Mouse (Mus musculus) stomach, postnatal 0 days (tissue): ENCODE results near the gene Rnf141.

ENCODE experiments used
- CTCF ChIP-seq: IDR thresholded peaks from 2 replicates; pipeline ENCODE4 v1.5.1; 2016; ENCODE audit warnings: antibody characterized with exemption, low read depth, mild to moderate bottlenecking, moderate library complexity
- EP300 ChIP-seq: optimal IDR thresholded peaks from 2 replicates; pipeline ENCODE3; 2016; ENCODE audit warnings: antibody characterized with exemption

DNA sequence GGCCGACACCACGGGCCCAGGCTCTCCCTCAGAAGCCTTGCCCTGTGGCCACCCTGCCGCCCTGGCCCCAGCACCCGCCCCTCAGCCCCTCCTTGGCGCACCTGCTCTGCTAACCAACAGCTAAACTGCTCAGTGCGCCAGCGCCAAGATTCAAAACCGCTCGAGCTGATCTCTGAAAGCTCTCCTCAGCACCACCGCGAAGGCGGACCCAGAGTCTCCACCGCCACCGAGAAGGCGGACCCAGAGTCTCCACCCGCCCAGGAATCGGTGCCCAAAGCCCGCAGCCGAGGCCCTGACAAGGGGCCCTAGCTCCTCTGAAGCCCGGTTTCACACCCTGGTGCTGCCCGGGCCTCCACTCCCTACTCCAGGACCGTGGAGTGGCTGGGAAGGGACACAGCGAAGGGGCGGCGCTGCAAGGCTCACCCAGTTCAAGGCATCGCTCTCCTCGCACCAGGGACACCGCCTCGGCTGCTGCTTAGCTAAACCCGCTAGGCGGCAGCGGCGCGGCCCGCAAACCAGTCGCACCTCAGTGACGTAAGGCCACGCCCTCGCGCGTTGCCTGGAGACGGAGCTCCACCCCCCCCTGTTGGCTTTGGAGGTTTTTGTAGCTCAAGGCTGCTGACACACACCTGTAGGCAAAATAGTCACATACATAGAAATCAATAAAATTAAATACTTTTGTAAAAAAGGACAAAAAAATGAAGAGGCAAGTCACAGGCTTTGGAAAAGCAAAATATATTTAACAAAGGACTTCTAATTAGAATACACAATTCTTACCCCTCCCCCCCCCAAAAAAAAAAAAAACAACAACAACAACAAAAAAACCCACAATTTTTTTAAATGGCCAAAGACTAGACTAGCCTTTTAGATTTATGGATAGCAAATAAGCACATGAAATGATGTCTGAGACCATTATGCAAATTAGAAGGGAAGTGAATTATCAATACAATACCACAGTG is at the start of gene Rnf141:
- peak; percentile 79 for TF ChIP-seq CTCF
- TF ChIP-seq EP300 = no peak
